Mouse (Mus musculus) hindbrain, postnatal 0 days (tissue): Measurements from ENCODE around the gene Olfr65. TPM values are rescaled to one million over a fixed set of nuclear protein-coding genes. Genes with fewer than 3 reads are reported as not detected.

Source experiments
- ATAC-seq: fragments of 200-750 bp; cut with Nextera tagmentation; 2 replicates; pipeline ENCODE4 v1.8.0; 2017; ENCODE audit warnings: mild to moderate bottlenecking, moderate TSS enrichment, moderate library complexity
- DNase-seq: peaks from one replicate; pipeline ENCODE4 v3.0.0-alpha.2; 2015; ENCODE audit warnings: low spot score
- H3K27ac ChIP-seq: fragments of 300-500 bp; sonication (generic); 2 replicates; pipeline ENCODE4 v1.5.1; 2014; ENCODE audit warnings: mild to moderate bottlenecking
- H3K27me3 ChIP-seq: fragments of 300-500 bp; sonication (generic); 2 replicates; pipeline ENCODE4 v1.6.1; 2014; ENCODE audit warnings: low read length, mixed read lengths; ENCODE audit not compliant: insufficient read depth
- H3K36me3 ChIP-seq: fragments of 300-500 bp; sonication (generic); 2 replicates; pipeline ENCODE4 v1.6.1; 2014; ENCODE audit warnings: low read length, mixed read lengths; ENCODE audit not compliant: insufficient read depth
- H3K4me1 ChIP-seq: fragments of 300-500 bp; sonication (generic); 2 replicates; pipeline ENCODE4 v1.6.1; 2014; ENCODE audit warnings: antibody characterized with exemption, low read length, mixed read lengths; ENCODE audit not compliant: insufficient read depth
- H3K4me2 ChIP-seq: fragments of 300-500 bp; sonication (generic); 2 replicates; pipeline ENCODE4 v1.6.1; 2014; ENCODE audit warnings: low read depth, mild to moderate bottlenecking, low read length, moderate library complexity, mixed read lengths
- H3K4me3 ChIP-seq: fragments of 300-500 bp; sonication (generic); 2 replicates; pipeline ENCODE4 v1.5.1; 2014; ENCODE audit warnings: low read length
- H3K9ac ChIP-seq: fragments of 300-500 bp; sonication (generic); replicated peaks from 2 replicates; pipeline ENCODE4 v1.6.1; 2014; ENCODE audit warnings: mild to moderate bottlenecking, low read length, moderate library complexity, mixed read lengths
- H3K9me3 ChIP-seq: fragments of 300-500 bp; sonication (generic); 2 replicates; pipeline ENCODE4 v1.6.1; 2016; ENCODE audit warnings: low read length, mixed read lengths
- CTCF ChIP-seq: IDR thresholded peaks from 2 replicates; pipeline ENCODE4 v1.5.1; 2016; ENCODE audit warnings: antibody characterized with exemption, control low read depth, low read depth
- WGBS: fragments of 180-500 bp; shearing (Covaris S2); extraction: QIAGEN DNeasy Blood & Tissue Kit; methylation state at CpG from one replicate; pipeline ENCODE4 v1.1.7; 2014; 5-methylcytosine and 5-hydroxymethylcytosine counted together
- polyA plus RNA-seq: library from polyadenylated mRNA; unstranded; fragments of >200 nt; fragmentation: Nextera tagmentation; extraction: Ambion mirVana; gene quantifications from 2 replicates; pipeline ENCODE4 v1.2.1, GENCODE M21; 2015
- total RNA-seq: library from RNA; depleted of rRNA; stranded (reverse); fragments of >200 nt; gene quantifications from 2 replicates; pipeline ENCODE4 v1.2.3, GENCODE M21; 2014; rRNA removed

Olfr65 gene
- total RNA-seq (not detected in 2 replicates), polyA plus RNA-seq (not detected in 2 replicates)

DNA sequence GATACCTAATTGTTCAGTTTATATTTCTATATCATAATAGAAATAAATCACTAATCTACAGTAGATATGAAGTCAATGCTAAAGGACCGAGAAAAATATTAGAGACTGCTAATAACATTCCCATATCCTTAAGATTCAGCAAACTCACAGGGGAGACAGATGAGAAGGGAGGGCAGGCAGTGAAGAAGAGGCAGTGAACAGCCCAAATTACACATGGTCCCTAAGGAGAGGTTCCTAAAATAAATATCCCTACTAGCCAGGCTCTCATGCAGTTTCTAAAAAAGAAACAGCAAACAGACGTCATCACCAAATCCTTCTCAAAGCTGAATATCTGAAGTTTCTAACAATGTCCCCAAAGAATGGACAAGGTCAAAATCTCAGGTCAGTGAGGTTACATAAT lies at the start of gene Olfr65:
Olfr65 (plus strand) TSS at position 301 of the 400 bp plus-strand sequence.
- WGBS: 74% methylated on average over 2 of the region's 2 CpGs
- no peaks in the 10 kb centered on the region for H3K27me3 ChIP-seq
- H3K27ac ChIP-seq: no peak within 1 kb of the TSS
- TF ChIP-seq CTCF: no peak
- DNase-seq (no peak), ATAC-seq (no peak)
- no peaks in the 10 kb centered on the region for H3K36me3 ChIP-seq
- no peak within 1 kb of the TSS for H3K4me2 ChIP-seq
- H3K9ac ChIP-seq: no peak within 1 kb of the TSS
- H3K4me1 ChIP-seq: no peaks in the 10 kb centered on the region
- H3K9me3 ChIP-seq: no peaks in the 10 kb centered on the region
- no peak within 1 kb of the TSS for H3K4me3 ChIP-seq

- Histone ChIP-seq H3K27me3 (no peaks in the 10 kb centered on the region), H3K4me1 (no peaks in the 10 kb centered on the region), H3K9me3 (no peaks in the 10 kb centered on the region), H3K36me3 (no peaks in the 10 kb centered on the region), H3K9ac (no peak overlapping the region), H3K27ac (no peak overlapping the region), H3K4me2 (no peak overlapping the region), H3K4me3 (no peak overlapping the region)
- TF ChIP-seq CTCF: no peak
- ATAC-seq (no peak), DNase-seq (no peak)
- WGBS: 70% methylated on average over 1 of the region's 1 CpGs
These were observed 48.6 kb upstream of the Olfr65 start for GRCm38 (mm10) chr7:103854669-103855068.

DNA sequence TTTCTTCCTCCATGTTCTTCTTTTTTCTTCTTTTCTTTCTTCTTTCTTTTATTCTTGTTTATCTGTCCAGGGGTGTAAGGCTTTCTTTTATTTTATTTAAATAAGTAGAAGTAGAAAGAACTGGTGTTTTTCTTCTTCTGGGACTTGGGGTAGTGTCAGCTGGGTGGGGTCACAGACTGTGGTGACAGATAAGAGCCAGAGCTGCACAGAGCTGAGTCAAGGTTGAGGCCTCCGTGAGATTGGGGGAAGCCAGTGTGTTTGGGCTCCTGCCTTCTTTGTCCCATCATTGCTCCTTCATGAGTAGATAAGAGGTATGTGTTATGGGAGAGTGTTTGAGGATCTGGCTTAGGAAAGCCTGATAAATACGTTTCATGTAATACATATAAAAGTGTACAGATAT lies 44.2 kb upstream of the Olfr65 start:
- Histone ChIP-seq H3K9ac (no peak overlapping the region), H3K4me1 (no peaks in the 10 kb centered on the region), H3K36me3 (no peaks in the 10 kb centered on the region), H3K4me2 (no peak overlapping the region), H3K4me3 (no peak overlapping the region), H3K27ac (no peak overlapping the region), H3K27me3 (no peaks in the 10 kb centered on the region), H3K9me3 (no peaks in the 10 kb centered on the region)
- no peak for ATAC-seq
- TF ChIP-seq CTCF: no peak
- no peak for DNase-seq
- 71% methylated on average over 2 of the region's 2 CpGs for WGBS

DNA sequence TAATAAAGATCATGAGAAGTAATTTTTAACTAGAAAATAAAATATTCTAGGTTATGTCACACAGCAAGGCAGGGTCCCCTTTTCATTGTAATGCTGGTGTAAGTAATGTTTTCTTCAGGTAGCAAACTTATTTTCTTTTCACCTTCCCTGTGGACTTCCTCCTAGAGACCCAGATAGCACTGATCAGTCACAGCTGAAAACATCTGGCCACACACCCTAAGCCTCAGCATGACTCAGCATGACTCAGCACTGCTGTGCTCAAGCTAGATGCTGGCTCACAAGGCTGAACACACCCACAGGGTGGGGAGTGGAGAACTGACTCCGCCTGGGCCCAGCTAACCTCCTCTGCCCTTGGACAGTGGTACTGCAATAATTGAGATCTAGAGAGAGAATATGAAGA lies 42.4 kb upstream of the Olfr65 start:
- no peaks in the 10 kb centered on the region for H3K9me3 ChIP-seq
- DNase-seq: no peak

GRCm38 (mm10) chr7:103861531-103861930 lies 41.8 kb upstream of the Olfr65 start:
- no peak overlapping the region for H3K4me3 ChIP-seq
- ATAC-seq: no peak
- H3K4me1 ChIP-seq: no peaks in the 10 kb centered on the region
- 81% methylated on average over 3 of the region's 3 CpGs for WGBS
- TF ChIP-seq CTCF: no peak
- no peak overlapping the region for H3K27ac ChIP-seq
- no peaks in the 10 kb centered on the region for H3K9me3 ChIP-seq
- H3K4me2 ChIP-seq: no peak overlapping the region
- no peaks in the 10 kb centered on the region for H3K36me3 ChIP-seq
- no peaks in the 10 kb centered on the region for H3K27me3 ChIP-seq
- H3K9ac ChIP-seq: no peak overlapping the region
- no peak for DNase-seq

More for the DNA sequence above, 42.4 kb upstream of the Olfr65 start:
- H3K4me3 ChIP-seq: no peak overlapping the region
- no peak overlapping the region for H3K27ac ChIP-seq
- TF ChIP-seq CTCF: no peak
- H3K36me3 ChIP-seq: no peaks in the 10 kb centered on the region
- H3K4me2 ChIP-seq: no peak overlapping the region
- no peak overlapping the region for H3K9ac ChIP-seq
- H3K4me1 ChIP-seq: no peaks in the 10 kb centered on the region
- 64% methylated on average over 1 of the region's 1 CpGs for whole genome bisulfite sequencing
- H3K27me3 ChIP-seq: no peaks in the 10 kb centered on the region
- no peak for ATAC-seq

DNA sequence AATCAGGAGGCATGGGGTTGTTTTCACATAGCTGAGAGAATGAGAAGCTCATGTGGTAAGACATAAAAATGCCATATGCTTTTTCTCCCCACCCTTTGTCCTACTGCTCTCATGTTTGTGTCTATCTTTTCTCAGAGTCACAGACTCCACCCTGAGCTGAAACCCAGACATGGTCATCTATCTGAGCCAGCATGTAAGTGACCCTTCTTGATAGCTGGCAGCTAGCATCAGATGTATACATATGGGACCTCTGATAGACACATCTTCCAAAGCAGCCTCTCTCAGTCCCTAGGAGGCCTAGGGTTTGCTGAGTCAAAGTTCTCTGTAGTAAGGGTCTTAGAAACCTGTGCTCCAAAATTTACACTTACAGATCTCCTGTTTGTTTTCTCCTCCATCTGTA lies 37.6 kb upstream of the Olfr65 start:
- no peak overlapping the region for H3K4me2 ChIP-seq
- H3K9ac ChIP-seq: no peak overlapping the region
- ATAC-seq (no peak), DNase-seq (no peak)
- H3K4me1 ChIP-seq: no peaks in the 10 kb centered on the region
- H3K27ac ChIP-seq: no peak overlapping the region
- no peak for TF ChIP-seq CTCF
- no peaks in the 10 kb centered on the region for H3K9me3 ChIP-seq
- H3K4me3 ChIP-seq: no peak overlapping the region
- no peaks in the 10 kb centered on the region for H3K36me3 ChIP-seq
- no peaks in the 10 kb centered on the region for H3K27me3 ChIP-seq

GRCm38 (mm10) chr7:103870667-103871066 lies 32.6 kb upstream of the Olfr65 start:
- Histone ChIP-seq H3K36me3 (no peaks in the 10 kb centered on the region), H3K4me3 (no peak overlapping the region), H3K9ac (no peak overlapping the region), H3K4me2 (no peak overlapping the region), H3K4me1 (no peaks in the 10 kb centered on the region), H3K27ac (no peak overlapping the region), H3K27me3 (no peaks in the 10 kb centered on the region), H3K9me3 (no peaks in the 10 kb centered on the region)
- TF ChIP-seq CTCF: no peak
- DNase-seq (no peak), ATAC-seq (no peak)
